Mouse (Mus musculus) urinary bladder, postnatal 25 days (tissue): Measurements from ENCODE around the gene BC048679.
"Not testable (repeated sequence)": the region's sequence is repeated elsewhere in the genome, so short reads cannot be mapped to it uniquely, and the experiment has no call there.

ENCODE experiments used
- DNase-seq: peaks from one replicate; pipeline ENCODE4 v3.0.0; 2022; ENCODE audit warnings: low spot score

The BC048679 gene

GRCm38 (mm10) chr7:81498181-81498580 lies at the start of gene BC048679:
Gene BC048679, minus strand, starts transcription at chr7:81498281.
- no peak for DNase-seq

DNA sequence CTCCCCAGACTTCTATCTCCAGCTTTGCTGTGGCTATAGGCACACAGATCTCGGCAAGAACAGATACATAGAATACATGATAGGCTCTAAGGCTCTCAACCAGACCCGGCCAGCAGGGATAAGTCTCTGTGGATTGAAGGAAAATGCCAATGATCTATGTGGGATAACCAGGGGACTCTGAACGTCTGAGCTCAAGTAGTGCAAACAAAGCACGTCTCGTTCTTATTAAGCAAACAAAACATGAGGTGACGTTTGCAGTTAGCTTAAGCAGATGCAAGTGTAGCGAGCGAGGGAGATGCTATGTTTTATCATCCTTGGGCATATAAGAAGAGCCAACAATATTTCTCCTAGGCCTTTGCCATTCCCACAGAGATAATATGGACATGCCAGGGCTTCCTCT lies 44.9 kb upstream of the BC048679 start:
- no peak for DNase-seq

GRCm38 (mm10) chr7:81541924-81542524 lies 43.9 kb upstream of the BC048679 start:
- DNase-seq: no peak

DNA sequence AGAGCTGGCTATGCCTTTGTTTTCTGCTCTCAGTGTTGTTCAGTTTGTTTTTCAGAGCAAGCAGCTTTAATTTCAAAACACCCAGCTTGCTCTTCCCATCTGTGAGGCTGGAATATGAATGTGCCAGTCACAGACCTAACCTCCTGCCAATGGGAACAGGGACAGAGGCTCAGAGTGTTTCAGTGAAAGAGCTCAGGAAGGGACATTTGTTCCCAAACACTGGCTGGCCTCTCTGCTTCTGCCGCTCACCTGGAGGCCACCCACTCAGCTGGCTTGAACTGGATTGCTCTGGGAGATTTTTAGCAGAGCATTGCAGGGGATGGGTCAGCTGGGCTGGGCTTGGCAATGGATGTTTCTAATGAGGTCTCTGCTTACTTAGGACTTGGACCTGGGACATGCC lies 42.9 kb upstream of the BC048679 start:
- DNase-seq: no peak

GRCm38 (mm10) chr7:81539565-81539964 lies 41.5 kb upstream of the BC048679 start:
- no peak for DNase-seq

DNA sequence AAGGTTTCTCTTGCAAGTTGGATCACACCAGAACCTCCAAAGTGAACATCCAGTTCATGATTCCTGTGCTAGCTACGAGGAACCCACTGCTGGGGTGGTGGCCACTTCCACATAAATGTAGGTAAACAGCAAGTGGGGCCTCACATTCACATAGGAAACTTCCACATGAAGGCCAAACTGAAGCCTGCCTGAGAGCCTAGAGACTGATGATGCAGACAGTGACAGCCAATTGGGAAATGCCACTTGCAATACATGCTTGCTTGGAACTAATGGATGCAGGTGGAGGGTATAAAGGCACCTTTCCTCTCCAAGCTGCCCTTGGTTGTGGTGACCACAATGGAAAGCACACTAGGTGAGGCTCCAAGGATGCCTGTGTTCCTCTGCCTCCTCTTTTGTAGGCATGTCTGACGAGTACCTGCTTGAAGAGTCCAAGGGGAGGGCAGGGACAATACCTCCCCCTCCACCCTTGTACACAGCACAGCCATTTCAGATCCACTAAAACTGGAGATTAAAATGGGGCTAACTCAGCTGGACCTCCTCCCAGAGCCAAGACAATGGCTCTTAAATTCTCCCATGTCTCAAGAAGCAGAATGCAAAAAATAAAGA lies 40.1 kb upstream of the BC048679 start:
- no peak for DNase-seq

DNA sequence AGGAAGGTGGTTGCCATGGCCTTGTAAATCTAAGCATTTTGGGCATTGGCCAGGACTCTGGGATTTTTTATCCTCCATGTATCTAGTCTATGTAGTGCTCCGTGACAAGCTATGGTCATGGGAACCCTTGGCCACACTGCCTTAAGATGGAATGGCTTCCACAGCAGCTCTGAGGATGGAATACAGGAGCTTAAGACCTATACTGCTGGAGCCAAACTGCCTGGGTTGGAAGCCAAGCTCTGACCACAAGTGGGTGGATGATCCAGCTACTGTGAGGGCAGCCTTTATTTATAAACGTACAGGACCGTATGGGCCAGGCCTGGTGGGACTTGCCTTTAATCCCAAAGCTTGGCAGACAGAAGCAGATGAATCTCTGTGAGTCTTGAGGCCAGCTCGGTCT lies 38.4 kb upstream of the BC048679 start:
- no peak for DNase-seq

- DNase-seq: no peak
Measured at GRCm38 (mm10) chr7:81531462-81531861, 33.4 kb upstream of the BC048679 start.

- no peak for DNase-seq
Measured at GRCm38 (mm10) chr7:81528918-81529317, 30.8 kb upstream of the BC048679 start.

DNA sequence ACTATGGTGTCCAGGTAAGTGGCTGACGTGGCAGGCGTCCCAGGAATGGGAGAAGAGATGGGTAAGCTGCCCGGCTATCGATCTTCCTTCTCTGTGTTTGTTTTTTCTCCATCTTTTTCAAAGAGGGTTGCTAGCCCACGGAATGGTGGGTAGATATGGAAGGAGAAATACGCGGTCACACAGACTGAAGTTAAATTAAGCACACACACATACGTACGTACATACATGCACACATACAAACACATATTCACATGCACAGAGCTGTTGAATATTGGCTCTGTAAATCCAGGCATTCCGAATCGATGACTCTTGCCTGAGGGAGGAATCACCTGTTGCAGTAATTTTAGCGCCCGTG lies 25.6 kb upstream of the BC048679 start:
- DNase-seq: no peak

DNA sequence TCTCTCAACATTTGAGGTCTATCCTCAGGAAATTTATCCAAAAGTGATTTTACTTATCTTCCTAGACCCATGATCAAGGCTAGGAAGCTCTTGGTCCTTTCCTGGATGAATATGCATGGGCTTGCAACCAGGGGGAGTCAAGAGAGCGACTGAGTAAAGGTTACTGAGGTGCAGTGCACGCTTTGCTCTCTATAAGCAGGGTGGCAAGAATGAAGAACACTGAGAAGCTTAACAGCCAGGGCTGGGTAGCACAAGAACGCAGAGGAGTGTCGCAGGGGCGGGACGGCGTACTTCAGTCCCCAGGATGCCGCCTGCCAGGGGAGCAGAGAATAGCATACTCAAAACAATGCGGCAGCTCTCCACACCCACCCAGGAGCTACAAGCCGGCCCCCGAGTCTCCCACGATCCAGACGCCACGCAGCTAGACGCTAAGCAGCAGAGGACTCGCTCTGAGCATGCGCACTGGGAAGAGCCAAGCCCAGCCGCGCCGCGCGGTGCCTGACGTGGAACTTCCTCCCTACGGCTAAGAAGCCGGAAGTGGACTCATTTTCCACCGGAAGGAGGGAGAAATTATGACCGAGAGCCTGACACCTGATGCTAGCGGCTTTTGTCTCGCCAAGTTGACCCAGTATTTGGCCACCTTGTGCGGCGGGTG lies 25.1 kb upstream of the BC048679 start:
- DNase-seq: peak; percentile 82

DNA sequence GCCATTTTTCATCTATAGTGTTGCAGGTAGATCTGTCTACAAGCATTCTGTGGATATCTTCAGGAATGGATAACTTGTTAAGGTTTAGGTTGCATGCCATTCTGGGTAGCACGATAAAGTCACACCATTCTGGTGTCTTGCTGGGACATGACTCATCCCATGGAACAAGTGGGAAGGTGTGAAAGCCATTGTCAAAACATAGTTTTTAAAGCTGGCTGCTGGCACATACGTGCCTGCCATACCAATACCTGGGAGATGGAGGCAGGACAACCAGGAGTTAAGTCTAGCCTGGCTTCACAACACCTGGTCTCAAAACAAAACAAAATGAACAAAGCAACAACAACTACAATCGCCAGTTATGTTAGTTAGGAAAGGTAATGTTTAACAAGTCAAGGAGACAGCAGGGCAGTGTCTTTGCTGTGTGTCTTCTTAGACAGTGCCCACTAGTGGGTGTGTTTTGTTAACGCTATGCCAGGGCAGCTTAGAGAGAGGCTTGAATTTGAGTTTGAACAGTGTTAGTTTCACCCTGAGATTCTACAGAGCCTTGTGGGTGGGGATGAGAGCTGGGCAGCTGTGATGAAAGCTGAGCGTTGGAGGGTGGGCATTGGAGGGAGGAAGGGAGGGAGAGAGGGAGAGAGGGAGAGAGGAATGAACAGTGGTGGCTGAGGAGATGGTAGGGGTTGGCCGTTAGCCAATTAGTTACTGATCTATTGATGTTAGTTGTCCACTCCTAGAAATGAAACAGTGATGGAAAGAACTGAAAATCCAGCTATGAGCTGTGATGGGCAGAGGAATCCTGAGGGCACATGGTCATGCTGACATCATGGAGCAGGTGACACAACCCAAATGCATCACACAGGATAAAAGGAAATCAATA lies 18.3 kb upstream of the BC048679 start:
- DNase-seq: no peak

GRCm38 (mm10) chr7:81514906-81515590 lies 17.0 kb upstream of the BC048679 start:
- DNase-seq: no peak

DNA sequence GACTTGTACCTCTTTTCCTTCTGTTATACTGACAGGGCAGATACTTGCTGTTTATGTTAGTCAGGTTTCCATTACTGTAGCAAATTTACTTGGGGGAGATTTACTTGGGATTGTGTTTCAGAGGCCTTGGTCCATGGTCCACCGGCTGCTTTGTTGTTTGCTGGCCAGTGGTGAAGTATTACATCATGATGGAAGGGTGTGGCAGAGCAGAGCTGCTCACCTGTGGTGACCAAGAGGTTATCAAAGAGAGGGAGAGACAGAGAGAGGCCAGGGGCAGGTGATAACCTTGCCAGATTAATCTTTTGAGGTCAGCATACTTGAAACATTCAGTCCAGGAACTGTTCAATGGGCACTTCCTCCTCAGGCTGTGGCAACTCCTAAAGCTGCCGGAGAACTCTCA lies 3.0 kb upstream of the BC048679 start:
- DNase-seq: no peak

- no peak for DNase-seq
Measured at GRCm38 (mm10) chr7:81497171-81497570, 910 bp downstream of the BC048679 start.

GRCm38 (mm10) chr7:81493331-81494021 lies 4.6 kb downstream of the BC048679 start, which contains the start of gene Ap3b2:
Gene Ap3b2, minus strand, starts transcription at chr7:81493925.
- peak; percentile 61 for DNase-seq

GRCm38 (mm10) chr7:81492628-81493027 lies 5.5 kb downstream of the BC048679 start:
- DNase-seq: no peak

DNA sequence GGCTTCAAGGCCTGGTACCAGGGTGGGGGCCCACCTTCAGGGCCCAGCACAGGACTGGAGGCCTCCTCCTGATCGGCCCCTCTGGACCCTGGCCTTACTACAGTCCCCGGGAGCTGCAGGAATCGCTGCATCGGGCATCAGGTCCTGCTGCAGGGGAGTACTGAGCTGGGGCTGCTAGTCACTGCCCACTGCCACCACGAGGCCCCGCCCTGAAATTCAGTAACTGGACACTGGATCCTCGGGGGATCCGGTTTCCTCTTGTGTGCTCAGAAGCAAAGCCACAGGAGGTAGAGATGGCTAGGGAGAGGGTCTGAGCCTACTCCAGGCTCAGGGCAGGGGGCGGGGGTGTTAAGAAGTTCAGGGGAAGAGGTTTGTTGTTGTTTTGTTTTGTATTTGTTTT lies 8.4 kb downstream of the BC048679 start:
- DNase-seq: no peak

DNA sequence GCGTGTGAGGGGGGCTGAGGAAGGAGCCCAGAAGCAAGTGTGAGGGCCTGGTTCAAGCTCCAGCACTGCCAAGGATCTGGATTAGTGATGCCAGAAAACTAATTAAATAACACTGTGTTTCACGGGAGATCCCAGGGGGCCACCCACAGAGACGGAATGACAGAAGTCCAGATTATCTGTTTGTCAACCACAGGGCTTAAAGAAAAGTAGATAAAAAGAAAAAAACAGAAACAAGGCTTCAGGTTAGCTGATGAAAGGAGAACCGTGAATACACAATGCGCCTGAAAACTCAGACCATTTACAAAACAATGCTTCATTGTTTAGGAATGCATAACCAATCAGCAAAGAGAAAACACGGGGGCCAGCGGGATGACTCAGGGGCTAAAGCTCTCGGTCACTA lies 17.3 kb downstream of the BC048679 start:
- DNase-seq: no peak

DNA sequence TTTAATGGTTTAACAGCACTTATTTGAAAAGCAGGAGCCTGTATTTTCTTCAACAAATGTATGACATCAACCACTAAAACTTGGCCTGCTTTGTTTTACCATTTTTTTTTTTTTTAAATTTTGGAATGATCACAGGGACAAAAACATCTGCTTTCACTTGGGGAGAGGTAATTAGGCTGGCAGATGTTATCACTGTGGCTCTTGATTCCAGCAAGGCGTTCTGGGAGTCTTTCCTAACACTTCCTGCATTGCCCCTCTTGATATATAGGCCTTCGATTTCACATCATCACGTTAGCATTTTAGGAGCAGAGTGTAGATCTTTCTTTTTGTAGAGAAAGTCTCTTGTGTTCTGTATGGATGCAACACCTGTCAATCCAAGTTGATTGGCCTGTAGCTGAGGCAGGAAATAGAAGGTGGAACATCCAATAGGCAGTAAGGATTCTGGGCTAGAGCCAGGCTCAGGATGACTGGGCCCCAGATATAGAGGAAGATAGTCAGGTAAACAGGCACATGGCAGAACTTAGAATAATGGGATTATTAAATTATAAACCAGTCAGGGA lies 18.5 kb downstream of the BC048679 start:
- no peak for DNase-seq

GRCm38 (mm10) chr7:81478261-81478660 lies 19.8 kb downstream of the BC048679 start:
- DNase-seq: not testable (repeated sequence)
